Comparison of ENCODE assay signal across 8 mouse cellular contexts in the genomic region with DNA sequence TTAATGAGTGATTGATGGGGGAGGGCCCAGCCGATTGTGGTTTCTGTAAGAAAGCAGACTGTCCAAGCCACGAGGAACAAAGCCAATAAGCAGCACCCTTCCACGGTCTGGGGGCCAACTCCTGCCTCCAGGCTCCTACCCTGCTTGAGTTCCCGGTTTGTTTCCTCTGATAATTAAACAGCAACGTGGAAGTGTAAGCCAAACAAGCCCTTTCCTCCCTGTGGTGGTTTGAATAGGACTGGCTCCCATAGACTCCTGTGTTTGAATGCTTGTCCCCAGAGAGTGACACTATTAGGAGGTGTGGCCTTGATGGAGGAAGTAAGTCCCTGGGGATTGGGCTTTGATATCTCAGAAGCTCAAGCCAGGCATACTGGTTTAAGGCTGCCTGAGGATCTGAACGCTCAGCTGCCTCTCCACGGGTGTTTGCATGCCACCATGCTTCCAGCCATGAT. TPM values are rescaled to one million over a fixed set of nuclear protein-coding genes. Genes with fewer than 3 reads are reported as not detected.
A peak's percentile ranks its signal among the peaks of the same experiment; 100 is the strongest.
DNase-seq lines count a peak whose midpoint lies in the region; ATAC-seq and TF ChIP-seq lines count a peak whose summit lies in the region.

No protein-coding gene starts in this region.

- H3K4me1 ChIP-seq in kidney, adult 2 months (ENCODE audit: control insufficient read depth, insufficient read depth, low read length) = peaks cover 11% of the 10 kb centered on the region
- H3K4me1 ChIP-seq in MEL (ENCODE audit: control insufficient read depth in 1 of 2, insufficient read depth in 2 of 2, low read length in 2 of 2) = peaks cover 6 to 16% of the 10 kb centered on the region in 2 experiments
- H3K4me1 ChIP-seq in embryonic facial prominence, embryonic 15.5 days = peaks cover 22% of the 10 kb centered on the region

- no peak overlapping the region for H3K4me3 ChIP-seq in kidney, adult 2 months (ENCODE audit: insufficient read depth, low read depth, low read length)
- H3K4me3 ChIP-seq in MEL (ENCODE audit: control insufficient read depth in 1 of 2, insufficient read depth in 1 of 2, low read depth in 2 of 2, low read length in 2 of 2) = peak overlapping the region; percentile 79 to 87
- no peak overlapping the region for H3K4me3 ChIP-seq in embryonic facial prominence, embryonic 15.5 days (replicated peaks)

- TF ChIP-seq EP300 in MEL (IDR thresholded peaks at IDR 0.05; ENCODE audit: low read depth in 1 of 2, low read length in 2 of 2) = no peak

- no peak for TF ChIP-seq POLR2A in kidney, adult 2 months (IDR thresholded peaks at IDR 0.05; ENCODE audit: low read depth, low read length)
- TF ChIP-seq POLR2A in MEL (IDR thresholded peaks at IDR 0.05; ENCODE audit: control insufficient read depth in 1 of 2, insufficient read depth in 1 of 2, low read depth in 1 of 2, low read length in 2 of 2, poor library complexity in 1 of 2) = peak in 1 of 2 experiments; percentile 67; a peak in 2 of 4 replicates

- peak; percentile 24 for DNase-seq in kidney, adult 2 months
- no peak for DNase-seq in kidney, postnatal 36 days
- DNase-seq in MEL (ENCODE audit: low read depth, low spot score) = peak; percentile 86
- DNase-seq in lung, postnatal 14 days = peak; percentile 8
- DNase-seq in left cerebral cortex, postnatal 14 days (ENCODE audit: low spot score in 2 of 2) = no peak
- DNase-seq in spleen, adult 18-20 months = no peak
- DNase-seq in urinary bladder, postnatal 4 days (ENCODE audit: low spot score in 2 of 2) = no peak

- TF ChIP-seq RAD21 in MEL (IDR thresholded peaks at IDR 0.05; ENCODE audit: low read depth, low read length) = no peak

- no peak overlapping the region for H3K27ac ChIP-seq in kidney, adult 2 months (ENCODE audit: insufficient read depth, low read depth, low read length)
- peak overlapping the region; percentile 55 for H3K27ac ChIP-seq in MEL (ENCODE audit: control insufficient read depth, low read depth, low read length)
- H3K27ac ChIP-seq in embryonic facial prominence, embryonic 15.5 days (replicated peaks) = 0 out of 2 replicates have a peak overlapping the region, but pooled peaks have one; percentile 77

- no peaks in the 10 kb centered on the region for H3K27me3 ChIP-seq in kidney, adult 2 months (replicated peaks; ENCODE audit: control insufficient read depth, insufficient read depth, low read length)
- H3K27me3 ChIP-seq in MEL (ENCODE audit: control insufficient read depth in 1 of 2, insufficient read depth in 2 of 2, low read length in 2 of 2) = peaks cover 0 to 1% of the 10 kb centered on the region in 2 experiments; a peak in 1 of 4 replicates
- H3K27me3 ChIP-seq in embryonic facial prominence, embryonic 15.5 days = no peaks in the 10 kb centered on the region

- no peaks in the 10 kb centered on the region for H3K36me3 ChIP-seq in kidney, adult 2 months (ENCODE audit: control insufficient read depth, insufficient read depth, low read length)
- peaks cover 0 to 16% of the 10 kb centered on the region in 2 experiments; a peak in 2 of 4 replicates for H3K36me3 ChIP-seq in MEL (ENCODE audit: control insufficient read depth in 1 of 2, insufficient read depth in 2 of 2, low read length in 2 of 2)
- no peaks in the 10 kb centered on the region for H3K36me3 ChIP-seq in embryonic facial prominence, embryonic 15.5 days

- intact Hi-C loops in left cerebral cortex, postnatal 14 days (cut with DNase I) = no loop called here

- H3K9me3 ChIP-seq in MEL (replicated peaks; ENCODE audit: insufficient read depth, low read length) = no peaks in the 10 kb centered on the region
- no peaks in the 10 kb centered on the region for H3K9me3 ChIP-seq in embryonic facial prominence, embryonic 15.5 days (replicated peaks)

- H3K9ac ChIP-seq in MEL (ENCODE audit: control insufficient read depth, low read depth, low read length, poor library complexity, severe bottlenecking) = peak overlapping the region; percentile 61
- H3K9ac ChIP-seq in embryonic facial prominence, embryonic 15.5 days = no peak overlapping the region

- H3K4me2 ChIP-seq in embryonic facial prominence, embryonic 15.5 days (replicated peaks) = peak overlapping the region; percentile 1; the same call in 1 of the 2 replicates

- TF ChIP-seq CTCF in kidney, adult 2 months (conservative IDR thresholded peaks at IDR 0.05; ENCODE audit: insufficient read depth, insufficient read length, low read depth, low read length) = no peak
- no peak for TF ChIP-seq CTCF in MEL (IDR thresholded peaks at IDR 0.05 in 2 of 3, conservative IDR thresholded peaks at IDR 0.05 in 1 of 3; ENCODE audit: control insufficient read depth in 1 of 3, insufficient read depth in 1 of 3, low read depth in 2 of 3, low read length in 3 of 3, poor library complexity in 1 of 3, severe bottlenecking in 1 of 3)

- no peak for ATAC-seq in embryonic facial prominence, embryonic 15.5 days (ENCODE audit: insufficient number of reproducible peaks, low FRiP score, low TSS enrichment, low read depth)

- whole genome bisulfite sequencing in kidney, adult 2 months = 19% methylated on average over 7 of the region's 7 CpGs
- WGBS in embryonic facial prominence, embryonic 15.5 days = 10% methylated on average over 7 of the region's 7 CpGs

- H3K79me2 ChIP-seq in MEL (ENCODE audit: control insufficient read depth, insufficient read depth, low read length, poor library complexity) = peaks cover 2% of the 10 kb centered on the region; the same call in 1 of the 2 replicates

TF ChIP-seq in MEL, 35 proteins besides CTCF, POLR2A, EP300 and RAD21:
- TF ChIP-seq ZKSCAN1 (IDR thresholded peaks at IDR 0.05; ENCODE audit: low read depth, low read length) = no peak
- TF ChIP-seq NELFE (IDR thresholded peaks at IDR 0.05; ENCODE audit: low read depth, low read length) = 0 out of 2 replicates have a peak, but pooled peaks have one; percentile 29
- TF ChIP-seq USF1 (IDR thresholded peaks at IDR 0.05; ENCODE audit: low read depth, low read length) = no peak
- TF ChIP-seq SIN3A (IDR thresholded peaks at IDR 0.05; ENCODE audit: low read length) = peak; percentile 27; the same call in 1 of the 2 replicates
- peak; percentile 35; the same call in 1 of the 2 replicates for TF ChIP-seq ELF1 (IDR thresholded peaks at IDR 0.05; ENCODE audit: low read depth, low read length)
- TF ChIP-seq MAFK (IDR thresholded peaks at IDR 0.05; ENCODE audit: borderline replicate concordance, low read depth, low read length) = no peak
- no peak; the same call in 1 of the 2 replicates for TF ChIP-seq TAL1 (IDR thresholded peaks at IDR 0.05; ENCODE audit: low read length)
- no peak for TF ChIP-seq MYB (IDR thresholded peaks at IDR 0.05; ENCODE audit: low read depth, low read length)
- no peak for TF ChIP-seq MEF2A (IDR thresholded peaks at IDR 0.05; ENCODE audit: extremely low read depth, insufficient replicate concordance, low read depth, low read length, poor library complexity, severe bottlenecking)
- TF ChIP-seq JUND (IDR thresholded peaks at IDR 0.05; ENCODE audit: low read depth, low read length) = no peak
- TF ChIP-seq NRF1 (IDR thresholded peaks at IDR 0.05; ENCODE audit: insufficient read depth, low read depth, low read length, poor library complexity, severe bottlenecking) = no peak
- peak; percentile 51; the same call in 1 of the 2 replicates for TF ChIP-seq TBP (IDR thresholded peaks at IDR 0.05; ENCODE audit: low read depth, low read length)

RNA-seq across cellular contexts. Expression of a gene that starts 1.6 kb away (rescaled TPM):
- polyA plus RNA-seq in kidney, adult 2 months (2012; rRNA removed) = 6.8 TPM in 2 replicates
- 2.1 and 2.2 TPM in 2 replicates for total RNA-seq in MEL (2012; rRNA removed)
- polyA plus RNA-seq in MEL (2012; ENCODE audit: insufficient read depth in 1 of 2, insufficient read length in 2 of 2, low read depth in 1 of 2, low replicate concordance in 2 of 2, missing spikeins in 1 of 2) = 1 to 10 TPM in 1 of 2 experiments, not detected in 1; 5.2 TPM
- 26.6 and 30.1 TPM in 2 replicates for polyA plus RNA-seq in embryonic facial prominence, embryonic 15.5 days (2015; fragmentation: Nextera tagmentation; extraction: Ambion mirVana)
- 10 to 100 TPM; 11.2 to 14.7 TPM for total RNA-seq in left cerebral cortex, postnatal 14 days (2021)

Comparison
In these comparisons a context has a peak if more than half of its experiments do, and no peak if none do; other contexts are left out.
1. DNase-seq: peak in kidney, adult 2 months (single experiment), MEL (single experiment) and lung, postnatal 14 days (single experiment); none in kidney, postnatal 36 days (0 of 2), left cerebral cortex, postnatal 14 days (0 of 2), spleen, adult 18-20 months (0 of 2) and urinary bladder, postnatal 4 days (0 of 2).
2. H3K4me3 ChIP-seq: peak in MEL (2 of 2); none in kidney, adult 2 months (single experiment) and embryonic facial prominence, embryonic 15.5 days (single experiment).